Mouse (Mus musculus) spleen, postnatal 4 days (tissue): ENCODE measurements around the gene Hexb.

Experiments
- DNase-seq, 2 experiments: peaks; one replicate each; pipeline ENCODE4 v3.0.0; 2022; ENCODE audit warnings: low spot score in 2 of 2

Gene Hexb

GRCm38 (mm10) chr13:97197932-97198562, at the start of gene Hexb:
Gene Hexb, minus strand, starts transcription at chr13:97198357.
- peak; percentile 88 to 93 for DNase-seq

GRCm38 (mm10) chr13:97247754-97248153, 49.6 kb upstream of the Hexb start:
- no peak for DNase-seq

DNA sequence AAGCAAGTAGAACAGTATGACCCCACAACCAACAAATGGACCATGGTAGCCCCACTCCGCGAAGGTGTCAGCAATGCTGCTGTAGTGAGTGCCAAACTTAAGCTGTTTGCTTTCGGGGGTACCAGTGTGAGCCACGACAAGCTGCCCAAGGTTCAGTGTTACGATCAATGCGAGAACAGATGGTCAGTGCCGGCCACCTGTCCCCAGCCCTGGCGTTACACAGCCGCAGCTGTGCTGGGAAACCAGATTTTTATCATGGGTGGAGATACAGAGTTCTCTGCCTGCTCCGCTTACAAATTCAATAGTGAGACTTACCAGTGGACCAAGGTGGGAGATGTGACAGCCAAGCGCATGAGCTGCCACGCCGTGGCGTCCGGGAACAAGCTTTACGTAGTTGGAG, 48.1 kb upstream of the Hexb start:
- no peak for DNase-seq

GRCm38 (mm10) chr13:97245157-97245556, 47.0 kb upstream of the Hexb start:
- no peak for DNase-seq

DNA sequence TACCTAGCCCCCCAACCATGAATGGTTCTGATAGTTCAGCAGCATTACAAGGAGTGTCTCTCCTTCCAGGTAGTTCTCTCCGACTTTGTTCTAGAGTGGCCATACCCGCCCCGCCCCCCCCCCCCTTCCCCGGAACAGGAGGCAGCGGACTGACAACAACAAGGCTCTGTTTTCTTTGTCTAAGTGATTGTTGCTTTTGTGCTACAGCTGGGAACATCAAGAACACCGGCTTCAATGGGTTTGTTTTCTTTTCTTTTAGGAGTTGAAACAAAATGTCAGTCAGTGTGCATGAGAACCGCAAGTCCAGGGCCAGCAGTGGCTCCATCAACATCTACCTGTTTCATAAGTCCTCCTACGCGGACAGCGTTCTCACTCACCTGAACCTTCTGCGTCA, 46.6 kb upstream of the Hexb start:
- DNase-seq = no peak

DNA sequence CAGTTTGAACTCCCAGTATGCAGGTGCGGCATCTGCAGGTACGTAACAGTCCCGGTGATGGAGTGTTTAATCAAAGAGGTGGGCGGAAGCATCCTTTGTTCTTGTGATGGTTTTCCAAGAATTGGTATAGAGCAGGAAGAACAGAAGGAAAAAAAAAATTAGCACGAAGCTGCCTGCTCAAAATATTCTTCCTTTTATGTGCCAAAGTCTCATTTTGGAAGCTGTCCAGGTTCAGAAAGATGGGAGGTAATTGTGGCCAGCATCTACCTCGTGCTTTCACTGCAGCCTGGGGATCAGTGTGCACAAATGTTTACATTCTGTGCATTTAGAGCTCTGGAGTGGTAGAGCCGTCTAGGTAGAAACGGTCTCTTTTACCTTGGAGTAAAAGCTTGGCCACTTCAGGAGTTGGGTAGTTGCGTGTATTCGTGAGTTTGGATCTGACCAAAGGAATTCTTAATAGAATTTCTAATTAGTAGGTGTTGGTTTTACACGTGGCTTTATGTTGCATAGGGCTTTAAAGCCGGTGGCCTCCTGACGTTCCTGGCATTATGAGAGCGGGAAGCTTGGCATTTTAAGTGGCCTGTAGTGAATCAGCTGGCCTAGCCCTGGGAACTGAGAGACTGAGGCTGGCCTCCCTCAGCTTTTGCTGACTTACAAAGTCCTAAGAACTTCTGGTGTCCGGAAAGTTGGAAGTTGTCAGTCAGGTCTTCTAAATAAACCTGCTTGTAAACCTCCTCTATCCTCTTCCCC, 46.0 kb upstream of the Hexb start:
- no peak for DNase-seq

DNA sequence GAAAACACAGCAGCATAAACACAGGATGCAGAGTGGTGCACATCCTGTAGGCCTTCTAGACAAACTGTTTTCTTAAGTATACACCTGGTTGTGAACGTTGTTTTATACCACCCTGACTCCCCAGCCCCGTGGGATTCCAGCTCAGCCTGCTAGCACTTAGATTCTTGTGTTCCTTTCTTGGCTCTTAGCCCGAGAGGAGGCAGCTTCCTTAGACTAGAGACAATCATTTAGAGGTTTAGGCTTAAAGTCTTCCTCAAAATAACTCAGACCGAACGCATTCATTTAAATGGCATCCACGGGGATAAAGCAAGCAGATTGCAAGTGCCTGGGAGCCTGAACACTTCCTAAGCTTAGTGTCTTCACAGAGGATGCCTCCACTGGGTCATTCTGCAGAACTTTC, 44.6 kb upstream of the Hexb start:
- DNase-seq = no peak

DNA sequence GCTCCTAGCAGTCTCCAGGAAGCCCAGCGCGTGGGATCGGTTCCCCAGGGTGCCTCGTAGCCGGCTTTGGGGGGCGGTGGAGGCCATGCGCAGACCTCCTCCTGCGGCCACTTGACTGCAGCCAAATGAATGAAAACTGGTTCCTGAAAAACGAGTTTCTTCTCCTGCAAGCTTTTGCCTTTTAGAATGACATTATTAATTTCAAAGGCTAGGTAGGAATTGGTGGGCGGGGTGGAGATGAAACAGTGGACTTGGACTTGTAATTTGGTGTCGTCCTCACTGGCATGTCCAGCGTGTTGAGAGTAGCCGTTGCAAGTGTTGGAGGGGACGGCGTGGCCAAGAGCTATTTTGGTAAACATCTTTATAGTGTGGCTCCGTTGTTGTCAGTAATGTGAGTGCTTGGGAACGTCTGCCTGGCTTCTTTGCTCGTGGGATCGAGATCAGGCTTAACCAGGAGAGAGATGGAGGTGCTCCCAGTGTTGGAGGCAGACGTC, 43.7 kb upstream of the Hexb start:
- no peak for DNase-seq

DNA sequence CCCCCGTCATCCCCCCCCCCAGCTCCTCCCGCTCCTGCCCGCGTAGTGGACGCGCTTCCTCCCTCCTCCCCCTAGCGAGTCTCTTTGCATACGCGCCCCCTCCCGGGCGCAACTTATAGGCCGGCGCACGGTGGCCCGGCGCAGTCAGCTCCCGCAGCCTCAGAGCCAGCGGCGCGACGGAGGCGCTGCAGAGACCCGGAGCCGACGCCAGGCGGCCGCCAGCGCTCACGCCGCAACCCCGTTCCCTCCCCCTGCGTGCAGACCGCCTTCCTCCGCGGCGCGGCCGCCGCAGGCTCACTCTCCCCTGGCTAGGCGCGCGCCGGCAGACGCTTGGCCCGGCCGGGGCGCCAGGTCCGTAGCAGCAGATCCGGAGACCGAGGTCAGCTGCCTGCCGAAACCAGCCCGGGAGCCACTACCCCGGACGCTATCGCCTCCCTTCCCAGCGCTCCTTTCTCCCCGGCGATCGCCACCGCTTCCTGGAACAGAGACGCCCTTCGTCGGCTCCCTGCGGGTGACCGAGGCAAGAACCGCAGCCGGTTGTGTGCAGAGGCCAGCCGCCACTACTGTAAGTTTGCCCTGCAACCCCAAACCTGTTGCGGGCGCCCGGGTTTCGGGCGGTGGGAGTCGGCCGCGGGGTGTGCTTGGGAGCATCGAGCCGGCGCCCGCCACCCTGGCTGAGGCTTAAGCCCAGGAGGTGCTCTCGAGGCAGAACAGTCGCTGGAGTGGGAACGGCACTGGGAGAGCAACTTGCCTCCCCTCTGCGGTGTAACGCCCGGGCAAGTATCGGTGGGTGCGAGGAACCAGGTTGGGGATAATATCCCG, 43.0 kb upstream of the Hexb start, which contains the start of gene Enc1:
TSS of gene Enc1 (plus strand) at position 141 of the 822 bp plus-strand sequence.
- peak; percentile 84 to 91 for DNase-seq

DNA sequence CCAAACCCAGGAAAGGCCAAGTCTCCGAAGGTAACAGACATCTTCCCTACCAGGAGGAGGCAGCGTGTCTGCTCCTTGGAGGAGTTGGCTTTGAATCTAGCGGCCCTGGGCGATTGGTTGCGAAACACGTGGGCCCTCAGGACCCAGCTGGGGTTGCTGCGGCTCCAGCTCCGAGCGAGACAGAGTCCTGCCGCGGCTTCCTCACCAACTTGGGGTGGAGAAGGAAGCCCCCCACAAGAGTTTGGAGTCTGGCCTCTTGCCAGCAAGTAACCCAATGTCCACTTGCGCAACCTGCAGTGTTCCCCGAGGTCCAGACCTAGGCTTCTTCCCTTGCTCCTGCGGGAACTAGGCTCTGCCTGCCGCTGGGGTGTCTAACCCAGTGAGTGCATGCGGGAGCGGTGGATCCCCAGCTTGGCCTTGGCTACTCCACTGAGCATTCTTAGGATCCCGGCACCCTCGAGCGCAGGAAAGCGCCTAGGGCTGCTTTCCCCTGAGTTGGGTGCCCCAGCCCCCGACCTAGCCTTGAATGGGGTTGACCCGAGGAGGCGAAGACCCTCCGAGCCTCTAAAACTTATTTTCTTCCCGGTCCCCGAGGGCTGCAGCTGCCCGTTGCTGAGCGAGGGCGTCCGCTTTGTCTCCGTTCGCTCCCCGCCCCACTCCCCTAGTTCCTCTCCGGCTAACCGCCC, 42.3 kb upstream of the Hexb start:
- DNase-seq = peak; percentile 48 to 75

DNA sequence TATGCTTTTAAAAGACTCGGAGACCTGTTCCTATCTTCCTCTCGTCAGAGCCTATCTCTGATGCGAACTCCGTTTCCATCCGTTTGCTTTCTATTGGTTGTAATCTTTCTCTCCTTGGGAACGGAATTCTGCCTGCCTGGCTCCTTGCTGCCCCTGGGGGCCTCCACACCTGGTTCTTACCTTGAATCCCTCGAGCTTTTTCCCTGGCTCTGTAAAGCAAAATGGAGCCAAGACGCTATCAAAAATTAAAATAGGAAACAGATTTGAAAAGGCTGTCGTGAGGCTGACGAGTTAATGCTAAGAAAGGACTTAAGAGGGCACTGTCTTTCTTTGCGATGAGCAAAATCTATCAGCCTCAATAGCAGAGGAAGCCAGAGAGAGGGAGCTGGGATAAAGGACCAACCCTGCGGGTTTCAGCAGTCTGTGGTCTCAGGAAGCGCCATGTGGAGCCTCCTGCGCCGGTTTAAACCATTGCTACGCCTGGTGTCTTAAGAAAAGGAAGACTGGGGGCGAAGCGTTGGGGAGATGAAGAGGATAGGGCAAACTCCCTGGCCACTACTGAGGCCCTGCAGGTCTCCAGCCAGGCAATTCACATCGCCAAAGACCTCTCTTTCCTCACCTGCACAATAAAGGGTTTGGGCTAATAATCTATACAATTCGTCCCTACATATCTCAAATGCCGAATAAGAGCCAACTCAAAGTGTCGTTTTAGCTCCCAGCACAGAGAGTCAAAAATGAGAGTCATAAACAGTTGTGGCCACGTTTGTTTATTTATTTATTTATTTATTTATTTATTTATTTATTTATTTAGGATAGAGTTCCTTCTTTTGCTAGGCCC, 41.4 kb upstream of the Hexb start:
- no peak for DNase-seq

DNA sequence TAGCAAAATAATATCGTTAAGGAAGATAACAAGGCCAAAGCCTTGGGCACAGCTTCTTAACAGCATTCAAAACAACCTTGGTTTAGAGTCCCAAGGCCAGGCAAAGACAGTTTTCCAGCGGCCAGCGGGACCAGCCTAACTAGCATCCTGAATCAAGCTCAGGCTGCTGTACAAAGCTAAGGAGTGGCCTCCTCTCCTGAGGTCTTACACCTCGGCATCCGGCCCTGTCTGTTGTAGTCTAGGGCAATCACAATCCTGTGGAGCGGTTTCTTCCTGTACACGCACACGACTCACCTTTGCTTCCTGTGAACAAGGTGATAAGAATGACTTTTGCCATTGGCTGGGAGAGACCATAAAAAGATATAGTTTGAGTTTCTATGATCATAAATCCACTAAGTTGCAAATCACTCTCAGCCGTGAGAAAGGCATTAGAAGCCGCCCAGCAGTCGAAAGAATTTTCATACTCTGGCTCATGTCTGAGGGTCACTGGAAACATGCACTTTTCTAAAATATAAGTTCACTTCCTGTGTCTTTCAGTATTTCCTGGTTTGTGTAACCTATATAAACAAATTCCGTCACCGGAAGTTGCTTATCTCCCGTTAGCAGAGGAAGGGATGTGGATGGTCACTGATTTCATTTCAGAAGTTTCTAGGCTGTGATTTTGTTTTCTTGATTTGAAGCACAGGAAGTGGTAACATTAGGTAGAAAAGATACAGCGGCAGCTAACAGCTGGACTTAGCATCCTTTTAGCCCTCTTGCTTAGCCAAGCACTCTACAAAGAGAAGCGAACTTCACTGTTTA, 40.2 kb upstream of the Hexb start:
- no peak for DNase-seq

GRCm38 (mm10) chr13:97237700-97238099, 39.5 kb upstream of the Hexb start:
- DNase-seq = no peak

- DNase-seq = no peak
Measured at GRCm38 (mm10) chr13:97235911-97236310, 37.8 kb upstream of the Hexb start.

GRCm38 (mm10) chr13:97234785-97235417, 36.7 kb upstream of the Hexb start:
- peak; percentile 69 to 85 for DNase-seq

DNA sequence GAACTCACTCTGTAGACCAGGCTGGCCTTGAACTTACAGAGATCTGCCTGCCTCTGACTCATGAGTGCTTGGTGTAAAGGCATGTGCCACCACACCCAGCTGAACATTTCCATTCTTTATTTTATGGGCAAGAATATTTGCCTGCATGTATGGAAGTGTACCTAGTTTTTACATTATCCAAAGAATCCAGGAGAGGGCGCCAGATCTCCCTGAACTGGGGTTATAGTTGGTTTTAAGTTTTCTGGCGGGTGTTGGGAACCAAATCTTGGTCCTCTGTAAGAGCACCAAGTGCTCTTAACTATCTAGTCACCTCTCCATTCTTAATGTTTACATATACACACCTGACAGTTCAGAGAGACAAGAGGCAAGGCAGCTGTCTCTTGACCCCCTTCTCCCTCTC, 34.9 kb upstream of the Hexb start:
- DNase-seq = no peak

DNA sequence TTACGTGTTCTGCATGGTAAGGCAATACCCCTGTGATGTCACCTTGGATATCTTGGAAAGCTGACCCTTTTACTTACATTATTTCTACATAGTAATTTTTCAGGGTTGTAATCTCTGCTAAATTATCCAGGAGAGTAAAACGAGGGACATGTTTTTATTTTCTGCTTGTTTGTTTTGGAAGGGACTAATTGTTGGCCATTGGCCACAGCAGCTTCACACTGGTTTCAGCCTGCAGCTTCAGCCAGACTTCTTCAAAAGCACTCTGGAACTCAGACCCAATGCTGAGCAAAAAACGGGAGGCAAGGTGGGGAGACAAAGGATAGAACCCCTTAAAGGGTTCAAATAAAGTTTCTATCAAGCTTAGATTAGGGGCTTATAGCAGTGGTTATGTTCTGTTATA, 31.9 kb upstream of the Hexb start:
- no peak for DNase-seq

GRCm38 (mm10) chr13:97227795-97228194, 29.6 kb upstream of the Hexb start:
- no peak for DNase-seq

DNA sequence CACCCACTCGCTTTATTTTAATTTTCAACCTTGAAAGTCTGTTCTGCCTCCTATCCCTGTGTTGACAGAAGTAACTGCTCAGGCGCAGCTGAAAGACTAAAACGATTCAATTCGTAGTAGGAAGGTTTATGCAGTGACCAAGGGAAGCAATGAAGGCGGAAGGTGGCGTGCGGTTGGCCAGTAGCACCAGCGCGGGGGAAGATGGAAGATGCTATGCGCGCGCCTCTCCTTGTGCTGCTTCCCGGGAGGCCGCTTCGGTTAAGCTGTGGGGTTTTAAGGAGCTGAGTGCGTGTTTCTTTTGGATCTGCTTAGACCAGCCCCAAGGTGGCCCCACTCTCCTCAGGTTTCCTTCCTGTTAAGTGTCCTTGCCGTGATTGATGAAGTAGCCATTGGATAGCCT, 27.0 kb upstream of the Hexb start:
- no peak for DNase-seq
